Mouse (Mus musculus) embryonic fibroblast, embryonic 13.5 days (primary cell): ENCODE data around the gene Adtrp. TPM values are rescaled to one million over a fixed set of nuclear protein-coding genes. Genes with fewer than 3 reads are reported as not detected.

Source experiments
- H3K27ac ChIP-seq: 2 replicates; pipeline ENCODE4 v1.5.1; 2012; ENCODE audit warnings: low read length, control low read depth, inconsistent platforms; ENCODE audit not compliant: insufficient read depth
- H3K4me1 ChIP-seq: 2 replicates; pipeline ENCODE4 v1.6.1; 2011; ENCODE audit warnings: low read length; ENCODE audit not compliant: control insufficient read depth, insufficient read depth
- H3K4me3 ChIP-seq: 2 replicates; pipeline ENCODE4 v1.5.1; 2011; ENCODE audit warnings: mild to moderate bottlenecking, control low read depth, low read length; ENCODE audit not compliant: insufficient read depth
- CTCF ChIP-seq: IDR thresholded peaks from 2 replicates; pipeline ENCODE4 v1.5.1; 2011; ENCODE audit warnings: mild to moderate bottlenecking, control low read depth, low read length, moderate library complexity, borderline replicate concordance; ENCODE audit not compliant: insufficient read depth
- POLR2A ChIP-seq: IDR thresholded peaks from 2 replicates; pipeline ENCODE4 v1.6.1; 2011; ENCODE audit warnings: low read depth, mild to moderate bottlenecking, control low read depth, low read length, moderate library complexity
- polyA plus RNA-seq: library from polyadenylated mRNA; stranded (reverse); fragments of >200 nt; gene quantifications from 2 replicates; pipeline ENCODE4 v1.2.4, GENCODE M21; 2011; ENCODE audit warnings: low read depth; ENCODE audit not compliant: missing spikeins, insufficient read length

Gene Adtrp
- polyA plus RNA-seq, 1 experiment, result 0.21 TPM

DNA sequence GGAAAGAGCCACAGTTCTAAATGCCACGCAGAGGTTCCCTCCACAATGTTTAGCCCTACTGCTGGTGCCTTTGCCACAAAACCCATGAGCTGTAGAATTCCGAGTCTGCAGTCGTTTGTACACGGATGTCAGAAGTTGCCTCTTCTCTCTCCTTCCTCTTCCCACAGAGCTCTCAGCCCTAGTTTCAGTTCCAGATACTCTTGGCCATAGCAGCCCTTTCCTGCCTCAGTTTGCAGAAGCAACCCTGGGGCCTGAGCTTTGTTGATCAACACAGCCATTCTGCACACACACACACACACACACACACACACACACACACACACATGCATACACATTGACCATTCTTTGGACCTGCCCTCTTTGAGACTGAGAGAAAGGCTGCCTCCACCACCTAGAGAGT is 28.0 kb downstream of the Adtrp start:
- H3K4me1 ChIP-seq, result peaks cover 8% of the 10 kb centered on the region
- no peak for TF ChIP-seq CTCF
- no peak for TF ChIP-seq POLR2A
- H3K27ac ChIP-seq, result 0 out of 2 replicates have a peak overlapping the region, but pooled peaks have one; percentile 92
- no peak overlapping the region for H3K4me3 ChIP-seq

DNA sequence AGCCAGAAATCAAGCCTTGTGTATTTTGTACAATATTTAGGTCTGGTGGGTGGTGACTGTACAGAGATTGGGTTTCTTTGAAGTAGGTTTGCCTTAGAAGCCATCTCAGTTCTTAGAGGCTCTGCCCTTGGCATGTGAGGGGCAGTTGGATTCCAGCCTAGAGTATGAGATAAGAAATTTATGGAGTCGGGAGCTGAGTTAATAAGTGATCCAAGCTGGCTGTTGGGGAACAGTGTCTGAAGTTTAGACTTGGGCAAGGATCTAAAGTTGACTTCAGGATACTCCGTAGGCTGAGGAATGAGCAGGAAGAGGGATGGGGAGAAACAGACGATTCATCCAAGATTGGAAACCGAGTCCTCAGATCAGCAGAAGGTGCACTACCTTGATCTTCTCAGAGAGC is 29.9 kb downstream of the Adtrp start:
- Histone ChIP-seq H3K27ac (no peak overlapping the region), H3K4me1 (peaks cover 4% of the 10 kb centered on the region), H3K4me3 (no peak overlapping the region)
- no peak for TF ChIP-seq POLR2A
- TF ChIP-seq CTCF, result no peak

DNA sequence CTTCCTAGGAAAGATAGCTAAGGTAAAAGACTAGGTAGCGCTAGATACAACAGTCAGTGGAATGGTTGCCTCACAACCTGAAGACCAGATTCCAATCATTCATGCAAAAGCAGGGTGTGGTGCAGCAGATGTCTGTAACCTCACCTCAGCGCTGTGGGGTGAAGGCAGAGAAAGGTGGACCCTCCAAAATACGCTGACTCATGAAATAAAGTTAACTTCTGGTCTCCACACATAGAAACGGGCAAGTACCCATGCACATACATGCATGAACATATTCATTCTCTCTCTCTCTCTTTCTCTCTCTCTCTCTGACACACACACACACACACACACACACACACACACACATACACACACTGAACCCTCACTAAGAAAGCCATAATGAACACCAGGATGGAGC is 30.8 kb downstream of the Adtrp start:
- peaks cover 4% of the 10 kb centered on the region for H3K4me1 ChIP-seq
- TF ChIP-seq CTCF, result no peak
- TF ChIP-seq POLR2A, result no peak
- no peak overlapping the region for H3K27ac ChIP-seq
- no peak overlapping the region for H3K4me3 ChIP-seq

DNA sequence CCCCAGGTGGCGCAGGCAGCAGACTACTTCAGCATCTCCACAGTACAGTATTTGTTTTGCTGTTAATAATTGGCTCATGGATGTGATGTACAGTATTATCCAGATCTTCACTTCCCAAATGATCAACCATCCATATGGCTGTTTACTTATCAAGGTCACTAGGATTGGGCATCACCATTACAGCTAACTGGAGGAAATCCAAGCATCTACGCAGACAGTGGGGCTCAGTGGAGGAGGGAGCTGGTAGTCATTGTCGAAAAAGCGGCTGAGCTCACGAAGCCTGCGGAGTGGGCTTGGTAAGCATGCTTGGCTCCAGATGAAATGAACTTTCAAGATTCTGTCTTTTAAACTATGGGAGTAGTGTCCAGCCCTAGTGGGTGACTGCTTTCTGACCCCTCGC is 36.7 kb downstream of the Adtrp start:
- Histone ChIP-seq H3K27ac (no peak overlapping the region), H3K4me3 (no peak overlapping the region), H3K4me1 (no peaks in the 10 kb centered on the region)
- TF ChIP-seq POLR2A (no peak), CTCF (no peak)

DNA sequence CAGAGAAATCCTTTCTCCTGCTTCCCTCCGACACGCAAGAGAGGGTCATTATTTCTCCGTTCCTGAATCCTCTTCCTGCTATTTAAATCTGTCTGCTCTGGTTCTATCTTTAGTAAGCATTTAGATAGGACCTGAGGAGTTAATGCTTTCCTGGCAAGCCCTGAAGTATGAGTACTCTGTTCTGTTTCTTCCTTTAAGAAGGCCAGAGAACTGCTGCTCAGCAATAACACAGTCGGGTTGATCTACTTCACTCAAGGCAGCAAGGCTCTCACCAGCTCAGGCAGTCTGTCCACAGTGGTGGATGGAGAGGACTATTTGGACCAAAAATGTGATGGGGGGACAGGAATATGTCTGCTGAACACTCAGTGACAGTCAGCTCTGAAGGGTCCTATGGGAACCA is 39.7 kb downstream of the Adtrp start:
- peaks cover 2% of the 10 kb centered on the region; the same call in 1 of the 2 replicates for H3K4me1 ChIP-seq
- no peak overlapping the region for H3K27ac ChIP-seq
- TF ChIP-seq CTCF, result no peak
- TF ChIP-seq POLR2A, result no peak
- H3K4me3 ChIP-seq, result no peak overlapping the region

DNA sequence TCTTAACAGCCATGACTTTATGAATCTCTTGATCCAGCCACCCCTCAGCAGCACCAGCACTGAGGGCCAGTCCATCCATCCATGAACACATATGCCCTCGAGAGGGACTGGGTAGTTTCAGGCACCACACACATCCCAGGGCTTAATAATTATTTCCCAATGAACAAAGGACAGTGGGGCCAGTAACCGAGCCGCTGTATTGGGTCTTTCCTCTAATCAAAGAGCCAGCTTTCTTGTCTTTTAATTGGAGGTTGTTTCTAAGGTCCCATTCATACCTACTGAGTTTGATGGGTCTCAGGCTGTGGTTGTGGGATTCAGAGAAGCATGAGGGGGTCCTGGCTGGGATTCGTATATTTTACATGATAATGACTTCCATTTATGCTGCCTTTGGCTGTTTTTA is 40.2 kb downstream of the Adtrp start:
- TF ChIP-seq POLR2A (no peak), CTCF (no peak)
- Histone ChIP-seq H3K4me1 (peaks cover 2% of the 10 kb centered on the region; the same call in 1 of the 2 replicates), H3K27ac (no peak overlapping the region), H3K4me3 (no peak overlapping the region)

DNA sequence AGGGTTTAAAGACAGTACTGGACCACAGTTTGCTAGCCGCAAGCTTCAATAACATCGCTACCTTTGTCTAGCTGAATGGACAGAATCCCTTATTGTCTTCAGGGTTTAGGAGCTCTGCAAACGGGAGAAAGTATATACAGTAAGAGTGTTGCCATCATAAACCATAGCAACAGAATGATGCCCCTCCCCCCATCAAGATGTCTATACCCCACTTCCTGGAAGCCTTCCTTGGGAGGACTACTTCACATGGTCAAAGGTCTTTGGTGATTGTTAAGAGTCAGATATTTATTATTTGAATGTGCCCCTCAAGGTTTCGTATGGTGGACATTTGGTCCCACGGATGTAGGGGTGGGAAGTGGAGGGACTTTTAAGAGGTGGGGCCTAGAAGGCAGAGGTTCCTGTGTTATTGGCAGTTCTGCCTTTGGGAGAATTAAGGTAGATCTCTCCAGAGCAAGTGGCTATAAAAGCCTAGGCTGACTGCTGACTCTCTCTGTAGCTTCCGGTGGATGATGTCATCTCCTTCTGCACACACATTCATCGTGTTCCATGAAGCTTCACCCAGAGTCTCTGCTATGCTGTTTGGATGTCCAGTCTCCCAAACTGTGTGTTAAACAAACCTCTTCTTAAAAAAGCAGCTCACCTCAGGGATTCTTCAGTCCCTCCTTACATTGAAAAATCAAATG is 42.2 kb downstream of the Adtrp start:
- no peak overlapping the region for H3K27ac ChIP-seq
- TF ChIP-seq POLR2A, result no peak
- TF ChIP-seq CTCF, result no peak
- peaks cover 6% of the 10 kb centered on the region; the same call in 1 of the 2 replicates for H3K4me1 ChIP-seq
- no peak overlapping the region for H3K4me3 ChIP-seq

DNA sequence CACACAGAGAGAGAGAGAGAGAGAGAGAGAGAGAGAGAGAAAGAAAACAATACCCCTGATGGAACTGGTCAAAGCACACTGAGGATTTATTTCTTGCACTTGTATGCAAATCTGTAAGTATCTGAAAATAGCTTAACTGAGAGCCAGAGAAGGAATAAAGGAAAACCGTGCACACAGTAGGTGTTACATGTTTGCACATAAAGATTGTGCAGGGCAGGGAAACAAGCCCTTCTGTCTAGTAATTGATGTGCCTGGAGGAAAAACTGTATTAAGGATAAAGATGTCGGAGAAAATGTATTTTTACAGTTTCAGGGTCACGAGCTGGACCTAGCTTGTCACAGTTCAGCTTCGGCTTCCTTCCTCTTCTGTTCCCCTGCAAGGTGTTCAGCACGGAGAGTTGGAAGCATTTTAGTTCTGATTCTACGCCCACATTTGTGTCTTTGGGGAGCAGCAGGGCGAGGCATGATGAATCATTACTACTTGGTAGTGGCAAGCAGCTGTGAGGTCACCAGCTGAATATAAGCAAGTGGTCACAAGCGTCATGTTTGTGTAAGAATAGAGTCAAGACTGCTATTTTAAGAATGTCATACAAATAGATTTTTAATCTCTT is 43.7 kb downstream of the Adtrp start:
- Histone ChIP-seq H3K4me1 (peaks cover 6% of the 10 kb centered on the region; the same call in 1 of the 2 replicates), H3K27ac (no peak overlapping the region), H3K4me3 (no peak overlapping the region)
- no peak for TF ChIP-seq POLR2A
- no peak for TF ChIP-seq CTCF

DNA sequence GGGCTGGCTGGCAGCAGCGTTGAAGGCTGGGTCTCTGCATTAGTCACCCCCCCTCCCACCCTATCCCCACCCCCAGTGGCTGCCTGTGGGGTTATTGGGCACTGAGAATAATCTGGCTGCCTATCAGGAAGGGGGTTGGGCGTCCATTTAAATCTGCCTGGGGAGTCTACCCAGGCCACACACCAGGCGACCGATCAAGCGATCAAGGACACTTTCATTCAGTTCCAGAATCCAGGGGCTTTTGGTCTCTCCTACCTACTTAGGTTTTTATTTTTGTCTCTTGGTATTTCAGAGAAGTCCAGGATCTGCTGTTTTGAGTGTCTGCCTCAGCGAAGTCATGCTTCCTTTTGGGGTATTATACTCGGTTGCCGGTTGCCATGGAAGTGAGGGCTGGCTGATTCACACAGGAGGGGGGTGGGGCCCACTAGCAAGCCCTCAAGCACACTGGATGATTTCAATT is 46.3 kb downstream of the Adtrp start:
- Histone ChIP-seq H3K4me3 (no peak overlapping the region), H3K27ac (peak overlapping the region; percentile 28; the same call in 1 of the 2 replicates), H3K4me1 (peaks cover 6% of the 10 kb centered on the region; the same call in 1 of the 2 replicates)
- TF ChIP-seq CTCF, result no peak
- TF ChIP-seq POLR2A, result no peak

DNA sequence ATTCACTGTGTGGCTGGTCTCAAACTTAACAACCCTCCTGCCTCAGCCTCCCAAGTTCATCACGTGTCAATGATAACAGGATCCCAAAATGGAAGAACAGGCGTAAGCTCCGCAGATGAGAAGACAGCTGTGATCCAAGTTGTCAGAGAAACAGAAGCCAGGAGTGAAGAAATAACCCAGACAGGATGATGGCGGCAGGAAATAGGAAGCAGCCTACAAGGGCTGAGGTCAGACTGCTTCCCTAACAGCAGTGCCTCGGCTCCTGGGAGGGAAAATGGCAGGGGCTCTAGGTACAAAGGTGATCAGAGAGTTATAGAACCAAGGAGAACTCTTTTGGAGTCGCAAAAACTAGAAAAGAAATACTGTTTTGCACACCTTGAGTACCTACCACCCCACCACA is 54.6 kb downstream of the Adtrp start:
- Histone ChIP-seq H3K27ac (no peak overlapping the region), H3K4me3 (no peak overlapping the region), H3K4me1 (peaks cover 3% of the 10 kb centered on the region; the same call in 1 of the 2 replicates)
- TF ChIP-seq POLR2A (no peak), CTCF (no peak)
